Mouse (Mus musculus): Measurements from ENCODE around the gene Hgd. TPM values are rescaled to one million over a fixed set of nuclear protein-coding genes. Genes with fewer than 3 reads are reported as not detected.
A peak's percentile ranks its signal among the peaks of the same experiment; 100 is the strongest.
"Not testable (repeated sequence)": the region's sequence is repeated elsewhere in the genome, so short reads cannot be mapped to it uniquely, and the experiment has no call there.

Gene Hgd
- total RNA-seq, 2 experiments from 2014 or later = 0.63 TPM; not detected in 1

- DNase-seq (ENCODE audit: low spot score in 2 of 2) = no peak
These were observed 46.5 kb downstream of the Hgd start for GRCm38 (mm10) chr16:37626388-37626949.

DNA sequence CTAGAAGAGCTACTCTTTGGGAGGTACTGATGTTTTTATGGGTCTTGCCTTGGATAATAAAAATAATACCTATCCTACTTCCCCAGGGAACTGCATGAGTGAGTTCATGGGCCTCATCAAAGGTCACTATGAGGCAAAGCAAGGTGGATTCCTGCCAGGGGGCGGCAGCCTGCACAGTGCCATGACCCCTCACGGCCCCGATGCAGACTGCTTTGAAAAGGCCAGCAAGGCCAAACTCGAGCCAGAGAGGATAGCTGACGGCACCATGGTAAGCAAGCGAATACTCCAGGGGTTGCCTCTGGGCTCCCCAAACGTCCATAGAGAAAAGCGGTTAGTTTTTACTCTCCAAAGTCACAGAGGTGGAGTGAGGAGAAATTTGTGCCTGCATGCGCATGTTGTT lies 48.4 kb downstream of the Hgd start:
- no peak for DNase-seq (ENCODE audit: low spot score in 2 of 2)

- no peak for DNase-seq (ENCODE audit: low spot score in 2 of 2)
These were observed 49.1 kb downstream of the Hgd start for GRCm38 (mm10) chr16:37629011-37629410.

GRCm38 (mm10) chr16:37634578-37634977 lies 54.6 kb downstream of the Hgd start:
- DNase-seq (ENCODE audit: low spot score in 2 of 2) = no peak

DNA sequence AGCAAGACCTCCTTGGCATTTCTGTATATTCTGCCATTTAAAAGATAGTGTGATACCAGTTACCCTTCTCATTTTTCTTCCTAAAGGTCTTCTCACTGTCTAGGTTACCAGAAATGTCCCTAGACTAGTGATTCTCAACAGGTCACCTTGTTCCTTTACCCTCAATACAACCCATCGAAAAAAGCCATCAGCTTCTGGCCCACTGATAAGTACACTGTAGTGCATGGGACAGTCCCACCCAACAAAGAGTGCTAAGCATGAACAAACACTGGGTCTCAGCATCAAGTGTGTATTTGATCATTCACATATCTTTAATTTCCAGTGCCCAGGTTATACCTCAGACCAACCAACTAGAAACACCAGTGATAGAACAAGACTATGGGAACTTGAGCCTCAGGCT lies 55.1 kb downstream of the Hgd start:
- DNase-seq (ENCODE audit: low spot score in 2 of 2) = no peak

DNA sequence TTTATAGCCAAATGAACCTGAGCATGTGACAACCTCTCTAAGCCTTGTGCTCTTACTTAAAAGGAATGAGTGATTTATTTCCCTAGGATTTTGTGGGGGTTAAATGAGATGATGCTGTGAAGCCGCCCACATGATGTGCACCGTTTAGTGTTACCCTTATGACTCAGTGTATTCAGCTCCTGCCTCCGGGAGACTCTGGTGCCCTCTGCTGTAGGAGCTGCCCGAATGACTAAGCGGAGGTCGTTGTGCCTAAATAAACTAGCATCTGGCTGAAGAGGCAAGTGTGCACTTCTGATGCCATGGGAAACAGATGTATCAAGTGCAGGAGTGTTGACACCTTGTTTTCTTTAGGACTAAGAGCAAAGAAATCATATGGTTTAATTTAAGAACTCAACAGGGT lies 56.2 kb downstream of the Hgd start:
- no peak for DNase-seq (ENCODE audit: low spot score in 2 of 2)

- DNase-seq (ENCODE audit: low spot score in 2 of 2) = no peak
These were observed 57.8 kb downstream of the Hgd start for GRCm38 (mm10) chr16:37637802-37638201.

DNA sequence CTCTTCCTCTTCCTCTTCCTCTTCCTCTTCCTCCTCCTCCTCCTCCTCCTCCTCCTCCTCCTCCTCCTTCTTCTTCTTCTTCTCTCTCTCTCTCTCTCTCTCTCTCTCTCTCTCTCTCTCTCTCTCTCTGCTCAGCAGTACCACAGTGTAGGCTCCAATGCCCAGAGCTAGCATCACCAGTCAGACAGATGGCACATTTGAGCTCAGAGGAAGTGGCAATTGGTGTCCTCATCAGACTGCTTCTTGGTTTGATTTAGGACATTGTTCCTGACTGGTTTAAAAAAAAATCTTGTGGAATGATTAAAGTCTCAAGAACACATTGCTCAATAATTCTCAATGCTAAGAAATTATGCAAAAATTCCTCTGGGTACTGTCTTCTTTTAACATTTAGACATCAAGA lies 60.6 kb downstream of the Hgd start:
- not testable (repeated sequence) for DNase-seq (ENCODE audit: low spot score in 2 of 2)

- DNase-seq (ENCODE audit: low spot score in 2 of 2) = no peak
These were observed 64.5 kb downstream of the Hgd start for GRCm38 (mm10) chr16:37644486-37644885.

- no peak for DNase-seq (ENCODE audit: low spot score in 2 of 2)
These were observed 65.3 kb downstream of the Hgd start for GRCm38 (mm10) chr16:37645211-37645610.

DNA sequence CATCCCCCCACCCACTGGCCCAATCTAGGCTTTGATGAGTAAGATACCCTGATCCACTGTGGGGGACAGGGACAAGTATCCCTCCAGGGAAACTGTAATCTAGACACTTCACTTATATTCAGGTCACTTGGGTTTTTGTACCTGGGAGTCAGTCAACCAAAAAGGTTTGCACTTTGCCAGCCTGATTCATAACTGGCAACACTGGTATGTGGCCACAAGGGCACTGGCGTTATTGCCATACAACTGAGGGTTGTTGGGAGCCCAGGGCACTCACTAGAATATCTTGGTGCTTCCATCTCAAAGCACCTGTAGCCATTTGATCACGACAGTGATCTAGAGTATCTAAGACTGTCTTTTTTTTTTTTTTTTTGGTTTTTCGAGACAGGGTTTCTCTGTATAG lies 65.8 kb downstream of the Hgd start:
- no peak for DNase-seq (ENCODE audit: low spot score in 2 of 2)

GRCm38 (mm10) chr16:37647067-37647466 lies 67.1 kb downstream of the Hgd start:
- DNase-seq (ENCODE audit: low spot score in 2 of 2) = no peak

- DNase-seq (ENCODE audit: low spot score in 2 of 2) = no peak
These were observed 68.0 kb downstream of the Hgd start for GRCm38 (mm10) chr16:37647936-37648335.

- DNase-seq (ENCODE audit: low spot score in 2 of 2) = no peak
These were observed 69.1 kb downstream of the Hgd start for GRCm38 (mm10) chr16:37649068-37649467.

DNA sequence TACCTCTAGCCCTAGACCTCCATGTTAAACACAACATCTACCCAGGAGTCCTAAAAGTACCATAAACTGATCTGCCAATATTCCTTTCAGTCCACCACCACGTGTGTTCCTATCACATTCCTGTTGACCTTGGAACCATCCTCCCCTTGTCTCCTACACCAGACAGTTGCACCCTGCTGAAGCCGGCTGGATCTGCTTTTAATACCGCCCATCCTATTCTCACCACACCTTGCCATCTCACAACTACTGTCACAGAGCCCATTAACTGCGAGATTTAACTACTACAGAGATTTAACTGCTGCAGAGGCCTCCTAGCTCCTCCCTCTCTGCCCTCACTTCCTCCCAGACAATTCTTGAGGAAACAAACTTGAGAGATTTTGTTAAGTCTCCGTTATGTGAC lies 71.5 kb downstream of the Hgd start:
- DNase-seq (ENCODE audit: low spot score in 2 of 2) = no peak

DNA sequence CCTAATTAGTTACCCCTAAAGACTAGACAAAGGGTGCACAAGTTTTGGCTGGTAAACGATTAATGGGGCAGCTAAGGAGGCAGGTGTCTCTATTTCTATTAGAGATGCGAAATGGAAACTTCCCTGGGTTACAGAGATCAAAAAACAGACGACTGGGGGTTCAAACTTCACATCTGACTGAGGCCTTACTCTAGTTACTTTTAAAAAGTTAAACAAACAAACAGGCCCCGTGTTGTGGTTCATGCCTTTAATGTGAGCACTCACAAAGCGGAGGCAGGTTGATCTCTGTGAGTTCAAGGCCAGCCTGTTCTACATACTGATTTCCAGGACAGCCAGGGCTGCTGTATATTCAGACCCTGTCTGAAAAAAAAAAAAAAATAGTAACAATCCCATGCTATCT lies 72.7 kb downstream of the Hgd start:
- DNase-seq (ENCODE audit: low spot score in 2 of 2) = no peak

- no peak for DNase-seq (ENCODE audit: low spot score in 2 of 2)
These were observed 73.1 kb downstream of the Hgd start for GRCm38 (mm10) chr16:37653058-37653457.

DNA sequence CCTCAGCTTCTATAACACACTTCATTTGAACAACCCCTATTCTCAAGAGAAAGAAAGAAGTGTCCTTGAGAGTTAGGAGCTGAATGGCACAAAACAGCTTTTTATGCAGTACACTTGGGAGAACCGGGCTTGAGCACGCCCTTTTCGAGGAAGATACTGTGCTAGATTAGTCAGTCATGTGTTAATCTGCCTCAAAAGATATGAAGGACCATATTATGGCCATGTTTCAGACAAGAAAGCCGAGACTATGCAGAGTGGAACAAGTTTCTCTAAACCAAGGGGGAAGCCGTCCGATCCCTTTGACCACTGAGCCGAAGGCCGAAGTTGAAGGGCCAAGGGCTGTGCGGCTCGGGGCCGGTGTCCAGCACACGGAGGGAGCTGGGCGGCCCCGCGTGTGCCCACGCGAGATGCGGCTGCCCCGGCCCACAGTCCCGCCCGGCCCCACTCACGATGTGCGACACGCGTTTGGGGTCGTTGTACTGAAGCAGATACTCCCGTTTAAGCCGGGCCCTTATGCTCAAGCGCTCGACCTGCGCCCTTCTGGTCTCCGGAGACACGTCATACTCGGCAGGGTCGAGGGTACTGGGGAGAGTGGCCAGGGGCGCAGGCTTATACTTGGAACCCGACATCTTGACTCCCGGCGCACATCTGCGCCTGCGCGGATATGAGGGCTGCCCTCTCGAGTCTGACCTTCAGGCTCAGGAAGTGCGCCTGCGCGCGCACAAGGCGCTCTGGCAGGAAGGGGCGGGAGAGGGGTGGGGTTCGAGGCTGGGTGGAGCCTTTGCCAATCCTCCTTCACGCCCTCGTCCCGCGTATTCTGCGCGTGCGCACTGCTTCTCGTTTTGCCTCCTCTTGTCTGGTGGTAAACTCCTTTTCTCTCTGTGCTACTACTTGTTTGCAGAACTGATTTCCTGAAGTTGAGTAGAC lies 74.0 kb downstream of the Hgd start, which contains the start of gene Ndufb4:
TSS of gene Ndufb4 (minus strand) at position 723 of the 927 bp plus-strand sequence.
- peak; percentile 88 to 91 for DNase-seq (ENCODE audit: low spot score in 2 of 2)

- DNase-seq (ENCODE audit: low spot score in 2 of 2) = no peak
These were observed 75.0 kb downstream of the Hgd start for GRCm38 (mm10) chr16:37654831-37655455.

DNA sequence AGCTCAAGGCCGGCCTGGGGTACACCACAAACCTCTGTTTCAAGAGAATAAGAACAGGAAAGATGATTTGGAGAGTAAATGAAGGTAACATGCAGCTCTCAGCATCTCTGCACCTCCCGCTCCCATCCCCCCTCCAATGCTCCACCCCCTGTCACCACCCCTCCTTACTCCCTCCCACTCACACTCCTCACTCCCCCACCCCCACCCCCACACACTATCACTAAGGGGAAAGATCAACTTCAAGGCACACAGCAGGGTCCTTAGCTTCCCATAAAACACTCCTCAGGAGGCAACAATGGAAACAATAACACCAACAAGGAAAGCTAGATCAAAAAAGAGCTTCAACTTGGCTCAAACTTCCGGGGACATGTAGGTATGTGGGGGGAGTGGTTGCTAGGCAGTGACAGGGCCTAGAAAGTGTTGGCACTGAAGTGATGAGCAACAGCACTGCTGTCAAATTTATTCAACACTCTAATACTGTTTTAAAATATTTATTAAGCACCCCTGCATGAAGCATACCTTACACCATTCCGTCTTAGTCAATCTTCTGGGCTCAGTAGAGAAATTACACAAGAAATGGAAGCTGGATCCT lies 75.9 kb downstream of the Hgd start:
- DNase-seq (ENCODE audit: low spot score in 2 of 2) = no peak

GRCm38 (mm10) chr16:37656796-37657195 lies 76.8 kb downstream of the Hgd start:
- no peak for DNase-seq (ENCODE audit: low spot score in 2 of 2)

All from adrenal gland, adult 18-20 months (tissue).